Comparison of ENCODE assay signal across 8 mouse cellular contexts in the genomic region with DNA sequence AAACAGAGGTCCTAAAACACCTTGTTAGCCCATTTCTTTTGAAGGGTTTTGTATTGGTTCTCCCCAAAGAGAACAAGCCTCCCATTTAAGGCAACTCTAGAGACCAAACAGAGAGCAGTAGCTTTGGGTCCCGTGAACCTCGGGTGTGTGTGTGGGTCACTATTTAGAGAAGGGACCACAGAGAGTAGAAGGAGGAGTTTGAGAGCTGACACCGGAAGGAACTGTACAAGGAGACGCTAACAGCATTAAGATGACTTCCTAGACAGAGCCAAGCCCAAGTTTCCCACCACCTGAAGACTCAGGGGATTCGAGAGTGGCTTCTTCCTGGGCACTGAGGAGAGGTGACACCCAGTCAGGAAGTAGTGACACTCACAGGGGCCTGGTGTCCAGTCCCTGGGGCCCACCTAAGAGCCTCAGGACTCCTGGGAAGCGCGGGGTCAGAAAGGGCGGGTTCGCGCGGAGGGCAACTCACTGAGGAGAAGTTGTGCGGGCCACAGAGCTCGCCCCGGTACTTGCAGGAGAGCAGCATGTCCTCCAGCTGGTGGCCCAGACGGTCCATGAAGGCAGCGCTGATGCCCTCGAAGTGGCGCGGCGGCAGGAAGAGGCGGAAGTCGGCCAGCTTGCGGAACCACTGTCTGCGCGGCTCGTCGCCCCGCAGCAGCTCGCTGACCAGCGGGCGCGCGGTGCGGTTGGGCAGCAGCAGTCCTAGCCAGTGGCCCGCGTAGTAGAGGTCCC.
DNase-seq lines count a peak whose midpoint lies in the region; ATAC-seq lines count a peak whose summit lies in the region.

No protein-coding gene starts in this region.

- DNase-seq in cerebellum, adult 11-12 months = peak; percentile 31
- DNase-seq in cerebellum, adult 8-10 months = no peak
- DNase-seq in retina, postnatal 1 day = peak; percentile 2
- DNase-seq in retina, embryonic 14.5 days (ENCODE audit: low spot score) = no peak
- peak; percentile 5 for DNase-seq in heart, postnatal 4 days
- DNase-seq in left cerebral cortex, adult 18-20 months (ENCODE audit: low spot score in 2 of 2) = no peak

- H3K27me3 ChIP-seq in liver, embryonic 15.5 days = peaks cover 63% of the 10 kb centered on the region

- H3K4me3 ChIP-seq in liver, embryonic 15.5 days (replicated peaks) = peak overlapping the region; percentile 21; the same call in 1 of the 2 replicates

- WGBS in liver, embryonic 15.5 days (ENCODE audit: insufficient replicate concordance) = 3% methylated on average over 36 of the region's 36 CpGs

- no peak overlapping the region for H3K9ac ChIP-seq in liver, embryonic 15.5 days

- H3K9me3 ChIP-seq in liver, embryonic 15.5 days (replicated peaks) = no peaks in the 10 kb centered on the region

- ATAC-seq in liver, embryonic 15.5 days (ENCODE audit: insufficient read depth) = no peak
- ATAC-seq in monocyte, adult 5-6 weeks (replicated peaks; ENCODE audit: insufficient number of reproducible peaks, low FRiP score, low TSS enrichment, poor library complexity, severe bottlenecking) = no peak

- peak overlapping the region; percentile 51 for H3K4me2 ChIP-seq in liver, embryonic 15.5 days

- H3K27ac ChIP-seq in liver, embryonic 15.5 days (replicated peaks) = no peak overlapping the region

- no peaks in the 10 kb centered on the region for H3K36me3 ChIP-seq in liver, embryonic 15.5 days (replicated peaks)

- H3K4me1 ChIP-seq in liver, embryonic 15.5 days (replicated peaks) = 0 out of 2 replicates have a peak, but pooled peaks cover 7% of the 10 kb centered on the region

Comparison
In these comparisons a context has a peak if more than half of its experiments do, and no peak if none do; other contexts are left out.
1. DNase-seq: peak in cerebellum, adult 11-12 months (single experiment), retina, postnatal 1 day (single experiment) and heart, postnatal 4 days (single experiment); none in cerebellum, adult 8-10 months (single experiment), retina, embryonic 14.5 days (single experiment) and left cerebral cortex, adult 18-20 months (0 of 2).